Mouse (Mus musculus) cerebellum, postnatal 36 days (tissue): ENCODE data around the gene Evl.

Source experiments
- DNase-seq, 2 experiments: peaks; one replicate each; pipeline ENCODE4 v3.0.0; 2021 to 2022; ENCODE audit warnings: mixed read lengths in 2 of 2

Gene Evl

GRCm38 (mm10) chr12:108651053-108651660, 96.6 kb downstream of the Evl start:
- DNase-seq = no peak

GRCm38 (mm10) chr12:108653358-108654335, 99.1 kb downstream of the Evl start:
- no peak for DNase-seq

GRCm38 (mm10) chr12:108657350-108657749, 102.8 kb downstream of the Evl start:
- DNase-seq = peak; percentile 43 to 45

GRCm38 (mm10) chr12:108668606-108669235, 114.2 kb downstream of the Evl start:
- peak; percentile 29 to 38 for DNase-seq

- DNase-seq = no peak
Measured at GRCm38 (mm10) chr12:108671541-108671940, 117.0 kb downstream of the Evl start.

- DNase-seq = no peak
Measured at GRCm38 (mm10) chr12:108672908-108673307, 118.4 kb downstream of the Evl start.

- peak; percentile 46 to 47 for DNase-seq
Measured at GRCm38 (mm10) chr12:108673546-108673945, 119.0 kb downstream of the Evl start.

- DNase-seq = peak; percentile 51 to 54
Measured at GRCm38 (mm10) chr12:108674502-108674901, 120.0 kb downstream of the Evl start.

GRCm38 (mm10) chr12:108674916-108675315, 120.4 kb downstream of the Evl start:
- DNase-seq = no peak

- DNase-seq = no peak
Measured at GRCm38 (mm10) chr12:108675614-108676401, 121.3 kb downstream of the Evl start.

- no peak for DNase-seq
Measured at GRCm38 (mm10) chr12:108677116-108677515, 122.6 kb downstream of the Evl start.

GRCm38 (mm10) chr12:108678366-108678765, 123.8 kb downstream of the Evl start:
- no peak for DNase-seq

GRCm38 (mm10) chr12:108680861-108681260, 126.3 kb downstream of the Evl start:
- no peak for DNase-seq

- DNase-seq = no peak
Measured at GRCm38 (mm10) chr12:108682240-108683023, 127.9 kb downstream of the Evl start.

- DNase-seq = no peak
Measured at GRCm38 (mm10) chr12:108686463-108686862, 131.9 kb downstream of the Evl start.

- DNase-seq = no peak
Measured at GRCm38 (mm10) chr12:108686926-108687325, 132.4 kb downstream of the Evl start.

GRCm38 (mm10) chr12:108689167-108689566, 134.6 kb downstream of the Evl start:
- no peak for DNase-seq

- DNase-seq = no peak
Measured at GRCm38 (mm10) chr12:108690529-108690928, 136.0 kb downstream of the Evl start.

GRCm38 (mm10) chr12:108693592-108693991, 139.1 kb downstream of the Evl start:
- DNase-seq = no peak

- no peak for DNase-seq
Measured at GRCm38 (mm10) chr12:108694223-108694622, 139.7 kb downstream of the Evl start.

- no peak for DNase-seq
Measured at GRCm38 (mm10) chr12:108698697-108699471, 144.4 kb downstream of the Evl start.
